Mouse (Mus musculus): ENCODE data around the gene Lmtk2.
A peak's percentile ranks its signal among the peaks of the same experiment; 100 is the strongest.

Lmtk2 gene

DNA sequence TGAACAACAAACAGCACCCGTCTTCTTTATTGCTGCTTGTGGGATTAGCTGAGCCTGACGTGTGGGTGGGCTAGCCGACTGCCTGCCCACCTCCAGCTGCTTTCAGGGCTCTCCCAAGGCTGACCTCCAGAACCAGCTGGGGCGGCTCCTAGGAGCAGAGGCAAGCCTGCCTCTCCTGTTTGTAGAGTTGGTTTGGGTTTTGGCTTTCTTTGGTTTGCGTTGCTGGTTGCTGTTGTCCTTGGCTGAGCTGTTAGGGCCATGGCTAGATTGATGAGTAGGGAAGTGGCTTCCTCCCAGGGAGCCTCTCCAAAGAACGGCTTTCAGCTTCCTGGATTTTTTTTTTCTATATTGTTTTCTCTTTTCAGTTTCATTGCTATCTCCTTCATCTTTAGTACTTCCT lies 78.0 kb downstream of the Lmtk2 start:
- no peak for DNase-seq (ENCODE audit: low spot score)

DNA sequence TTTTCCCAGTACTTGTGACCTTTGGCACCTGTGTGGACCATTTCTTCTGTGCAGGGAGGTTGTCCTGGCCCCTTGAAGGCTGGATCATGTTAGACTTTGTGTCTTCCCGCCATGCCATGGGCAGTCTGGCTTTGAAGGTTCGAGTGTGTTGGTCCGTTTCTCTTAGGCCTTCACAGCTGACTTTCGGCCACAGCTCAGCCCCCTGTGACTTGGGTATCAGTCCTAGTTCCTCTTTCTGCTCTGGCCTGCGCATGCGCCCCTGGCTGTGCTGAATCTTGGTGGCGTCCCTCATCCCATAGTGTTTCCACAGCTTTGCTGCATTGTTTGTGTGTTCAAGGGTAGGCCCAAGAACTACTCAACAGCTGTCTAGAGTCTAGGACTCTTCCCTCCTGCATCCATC lies 81.0 kb downstream of the Lmtk2 start:
- no peak for DNase-seq (ENCODE audit: low spot score)

DNA sequence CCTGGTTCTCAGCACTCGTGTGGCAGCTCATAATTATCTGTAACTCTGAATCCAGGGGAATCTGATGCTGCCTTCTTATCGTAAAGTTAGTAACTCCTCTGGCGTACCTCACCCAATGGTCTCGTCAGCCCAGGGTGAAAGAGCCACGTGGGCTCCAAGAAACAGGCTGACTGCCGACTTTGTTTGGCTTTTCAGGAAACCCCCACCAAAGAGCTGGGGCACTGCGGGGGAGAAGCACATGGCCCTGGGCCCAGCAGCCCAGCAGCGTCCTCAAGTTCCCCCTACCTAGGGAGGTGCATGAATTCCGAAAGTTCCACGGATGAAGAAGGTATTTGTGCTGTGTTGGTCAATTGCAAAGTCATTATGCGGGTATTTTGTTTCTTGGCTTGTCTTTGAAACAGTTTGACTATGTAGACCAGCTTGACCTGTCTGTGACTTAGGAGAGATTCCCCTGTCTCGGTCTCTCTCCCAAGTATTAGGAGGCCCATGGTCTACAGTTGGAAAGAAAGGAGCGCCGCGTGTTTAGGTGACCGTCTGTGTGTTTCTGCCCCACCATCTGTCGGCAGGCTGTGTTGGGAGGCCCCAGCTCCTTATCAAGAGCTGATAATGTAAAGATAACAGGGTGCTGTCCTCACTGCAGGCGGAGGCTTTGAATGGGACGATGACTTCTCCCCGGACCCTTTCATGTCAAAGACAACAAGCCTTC lies 82.5 kb downstream of the Lmtk2 start:
- no peak for DNase-seq (ENCODE audit: low spot score)

- DNase-seq (ENCODE audit: low spot score): no peak
These were observed 83.0 kb downstream of the Lmtk2 start for GRCm38 (mm10) chr5:144183248-144183559.

DNA sequence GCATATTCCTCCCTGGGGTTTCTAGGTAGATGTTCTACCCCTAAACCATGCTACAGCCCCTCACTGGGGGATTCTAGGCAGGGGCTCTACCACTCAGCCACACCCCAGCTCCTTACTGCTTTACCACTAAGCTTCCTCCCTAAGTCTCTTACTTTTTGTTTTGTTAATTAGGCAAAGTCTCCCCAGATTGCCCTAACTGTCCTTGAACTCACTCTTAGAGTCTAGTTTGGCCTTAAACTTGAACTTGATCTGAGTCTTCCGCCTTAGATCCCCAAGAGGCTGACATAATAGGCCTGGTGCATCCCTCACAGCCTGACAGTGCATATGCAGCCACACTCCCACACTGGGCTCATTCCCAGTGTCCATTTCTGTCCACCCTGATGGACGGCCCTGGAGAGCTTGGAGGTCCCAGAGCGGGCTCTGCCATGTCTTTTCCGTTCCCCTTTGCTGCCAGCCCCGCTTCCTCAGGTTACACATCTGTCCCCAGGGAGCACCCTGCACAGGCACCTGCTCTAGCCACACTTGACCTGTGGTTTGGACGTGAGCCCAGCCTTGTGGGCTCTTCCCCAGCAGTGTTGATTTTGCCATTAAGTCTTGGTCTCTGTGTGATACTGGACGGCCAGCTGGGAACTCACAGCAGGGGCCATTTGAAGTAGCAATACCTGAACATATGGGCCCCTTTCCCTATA lies 83.6 kb downstream of the Lmtk2 start:
- DNase-seq (ENCODE audit: low spot score): no peak

GRCm38 (mm10) chr5:144184350-144185045 lies 84.3 kb downstream of the Lmtk2 start:
- DNase-seq (ENCODE audit: low spot score): no peak

DNA sequence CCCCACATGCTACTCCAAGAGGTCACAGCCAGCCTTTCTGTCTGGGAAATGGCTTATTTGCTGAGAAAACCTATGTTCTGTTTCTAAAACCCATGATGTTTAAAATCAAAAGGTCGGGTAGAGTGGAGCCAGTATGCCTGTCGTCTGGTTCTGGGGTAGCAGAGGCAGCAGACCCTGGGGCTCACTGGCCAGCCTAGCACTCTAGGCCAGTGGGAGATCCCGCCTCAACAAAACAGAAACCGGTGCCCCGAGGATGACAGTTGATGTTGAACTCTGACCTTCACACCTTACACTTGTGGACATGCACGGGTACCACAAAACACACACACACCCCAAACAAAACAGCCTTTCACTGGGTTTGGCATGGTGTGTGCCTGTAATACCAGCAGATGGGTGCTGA lies 88.2 kb downstream of the Lmtk2 start:
- no peak for DNase-seq (ENCODE audit: low spot score)

DNA sequence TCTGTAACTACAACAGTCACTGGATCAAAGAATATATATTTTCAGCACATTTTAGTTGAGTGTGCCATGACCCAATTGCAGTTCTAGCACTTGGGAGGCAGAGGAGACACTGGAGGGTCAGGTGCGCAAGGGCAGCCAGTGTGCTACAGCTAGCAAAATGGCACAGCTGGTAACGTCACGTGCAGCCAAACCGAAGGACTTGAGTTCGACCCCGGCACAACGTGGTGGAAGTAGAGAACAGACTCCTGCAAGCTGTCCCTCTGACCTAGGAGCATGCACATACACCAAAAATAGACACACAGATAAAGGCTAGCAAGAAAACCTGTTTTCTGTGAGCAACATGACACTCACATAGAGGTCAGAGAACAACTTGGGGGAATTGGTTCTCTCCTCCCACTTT lies 89.1 kb downstream of the Lmtk2 start:
- no peak for DNase-seq (ENCODE audit: low spot score)

DNA sequence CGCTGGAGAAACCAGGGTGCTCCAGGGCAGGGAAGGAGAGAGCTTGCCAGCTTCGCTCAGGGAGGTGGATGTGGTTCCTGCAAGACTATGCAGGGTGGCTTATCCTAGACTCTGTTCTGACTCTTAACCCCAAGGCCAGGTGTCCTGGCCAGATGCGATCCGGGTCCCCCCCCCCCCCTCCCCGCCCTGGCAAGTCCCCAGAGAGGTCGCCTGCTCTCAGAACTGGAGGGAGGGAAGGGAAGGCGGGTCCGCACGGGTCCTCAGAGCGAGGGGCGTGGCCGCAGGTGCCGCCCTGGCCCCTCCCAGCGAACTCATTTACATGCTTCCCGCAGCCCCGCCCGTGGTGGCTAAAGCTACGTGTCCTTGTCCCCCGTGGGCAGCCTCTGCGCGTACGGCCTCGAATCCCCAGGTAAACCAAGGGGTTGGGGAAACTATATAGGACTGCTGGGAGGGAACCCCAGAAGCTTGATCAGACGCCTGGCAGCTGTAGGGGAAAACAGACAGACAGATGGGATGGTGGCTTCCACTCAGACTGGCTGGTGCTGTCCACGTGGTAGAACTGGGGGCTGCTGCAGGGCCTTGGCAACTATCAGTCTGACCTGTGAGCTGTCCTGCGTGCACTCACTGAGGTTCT lies 89.8 kb downstream of the Lmtk2 start, which contains the start of gene Bhlha15:
Gene Bhlha15, plus strand, starts transcription at position 337 of the 634 bp plus-strand sequence.
- peak; percentile 70 for DNase-seq (ENCODE audit: low spot score)

- peak; percentile 49 for DNase-seq (ENCODE audit: low spot score)
These were observed 90.8 kb downstream of the Lmtk2 start for GRCm38 (mm10) chr5:144191026-144191425.

DNA sequence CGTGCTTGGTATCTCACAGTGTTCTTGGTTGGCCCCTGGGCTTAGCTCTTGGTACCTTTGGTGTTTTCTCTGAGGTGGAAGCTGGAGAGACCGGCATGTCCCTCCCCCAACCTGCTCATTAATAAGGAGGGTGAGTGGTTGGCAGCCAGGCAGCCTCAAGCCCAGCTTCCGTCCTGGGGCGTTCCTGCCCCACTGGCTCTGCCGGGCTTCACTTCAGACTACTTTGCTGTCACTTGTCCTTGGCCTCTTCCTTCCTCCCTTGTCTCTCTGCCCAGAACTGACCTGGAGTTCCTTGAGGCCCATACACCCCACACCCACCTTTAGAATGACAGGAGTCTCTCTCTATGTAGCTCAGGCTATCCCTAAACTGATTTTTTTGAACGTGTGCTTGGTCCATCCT lies 92.4 kb downstream of the Lmtk2 start:
- no peak for DNase-seq (ENCODE audit: low spot score)

DNA sequence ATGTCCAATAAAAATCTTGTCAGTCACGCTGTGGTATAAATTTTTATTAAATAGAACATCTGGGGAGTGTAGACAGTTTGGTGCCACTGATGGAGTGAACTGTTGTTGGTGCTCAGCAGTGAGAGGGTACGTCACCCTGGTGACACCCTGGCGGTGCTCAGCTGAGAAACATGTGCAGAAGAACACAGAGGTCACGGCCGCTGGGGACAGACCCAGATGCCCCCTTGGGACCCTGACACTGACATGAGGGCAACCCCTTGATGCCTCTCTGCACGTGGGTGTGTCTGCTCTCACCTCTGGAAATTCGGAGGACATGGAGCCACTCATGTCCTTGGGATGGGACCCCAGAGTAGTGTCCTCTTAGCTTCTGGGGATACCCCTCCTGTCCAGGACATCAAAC lies 94.2 kb downstream of the Lmtk2 start:
- no peak for DNase-seq (ENCODE audit: low spot score)

DNA sequence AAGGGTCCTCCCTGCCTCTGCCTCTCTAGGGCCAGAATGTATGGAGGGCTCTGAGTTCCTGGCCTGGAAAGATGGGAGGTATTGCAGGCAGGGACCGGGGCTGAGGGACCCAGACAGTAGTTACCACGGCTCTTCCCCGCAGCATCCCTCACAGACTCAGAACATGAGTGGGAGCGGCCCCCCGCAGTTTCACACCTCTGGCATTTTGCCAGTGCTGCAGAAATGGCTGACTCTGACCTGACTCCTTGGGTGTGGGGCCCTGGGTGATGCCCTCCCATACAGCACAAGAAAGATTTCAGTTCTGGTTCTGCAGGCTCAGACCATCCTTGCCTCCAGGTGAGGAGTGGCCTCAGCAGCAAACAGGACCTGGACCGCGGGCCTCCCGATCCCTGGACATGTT lies 95.3 kb downstream of the Lmtk2 start:
- DNase-seq (ENCODE audit: low spot score): no peak

- no peak for DNase-seq (ENCODE audit: low spot score)
These were observed 100.4 kb downstream of the Lmtk2 start for GRCm38 (mm10) chr5:144200616-144201015.

DNA sequence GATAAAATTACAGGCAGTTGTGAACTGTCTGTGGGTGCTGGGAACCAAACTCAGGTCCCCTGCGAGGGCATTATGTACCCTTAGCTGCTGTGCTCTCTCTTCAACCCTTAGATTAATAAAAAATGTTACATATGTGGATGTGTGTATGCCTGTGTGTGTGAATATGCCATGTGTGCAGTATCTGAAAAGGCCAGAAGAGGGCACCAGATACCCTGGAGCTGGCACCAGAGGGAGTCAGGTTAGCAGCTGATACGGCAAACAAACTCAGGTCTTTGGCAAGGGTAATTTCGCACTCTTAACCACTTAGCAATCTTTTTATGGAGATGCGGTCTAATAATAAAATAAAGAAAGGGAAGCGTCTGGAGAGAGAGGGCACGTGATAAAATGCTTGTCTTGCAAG lies 102.2 kb downstream of the Lmtk2 start:
- DNase-seq (ENCODE audit: low spot score): no peak

DNA sequence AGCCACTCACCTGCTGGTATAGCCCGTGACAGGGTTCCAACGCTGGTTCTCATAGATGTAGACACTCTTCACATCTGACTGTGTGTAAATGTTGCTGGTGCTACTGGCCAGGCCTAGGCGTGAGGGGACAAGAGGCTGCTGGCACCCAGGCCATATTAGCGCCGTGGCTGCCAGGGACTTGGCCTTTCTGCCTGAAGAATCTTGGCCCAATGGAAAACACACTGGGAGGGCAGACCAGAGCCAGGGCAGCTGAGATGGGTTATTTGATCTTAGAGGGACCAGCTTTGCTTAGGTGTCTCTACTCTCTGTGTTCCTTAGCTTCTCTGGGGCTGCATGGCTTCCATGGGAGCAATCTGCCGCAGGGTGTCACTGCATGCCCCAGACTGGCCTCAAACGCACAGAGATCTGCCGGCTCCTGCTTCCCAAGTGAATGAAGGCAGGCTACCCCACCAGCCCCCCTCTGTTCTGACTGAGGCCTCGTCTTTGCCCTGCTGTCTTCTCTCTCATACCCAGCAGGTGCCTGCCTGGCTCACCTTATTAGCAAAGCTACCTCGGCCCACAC lies 103.2 kb downstream of the Lmtk2 start:
- no peak for DNase-seq (ENCODE audit: low spot score)

- no peak for DNase-seq (ENCODE audit: low spot score)
These were observed 104.1 kb downstream of the Lmtk2 start for GRCm38 (mm10) chr5:144204303-144204702.

GRCm38 (mm10) chr5:144204911-144205310 lies 104.7 kb downstream of the Lmtk2 start:
- DNase-seq (ENCODE audit: low spot score): no peak

DNA sequence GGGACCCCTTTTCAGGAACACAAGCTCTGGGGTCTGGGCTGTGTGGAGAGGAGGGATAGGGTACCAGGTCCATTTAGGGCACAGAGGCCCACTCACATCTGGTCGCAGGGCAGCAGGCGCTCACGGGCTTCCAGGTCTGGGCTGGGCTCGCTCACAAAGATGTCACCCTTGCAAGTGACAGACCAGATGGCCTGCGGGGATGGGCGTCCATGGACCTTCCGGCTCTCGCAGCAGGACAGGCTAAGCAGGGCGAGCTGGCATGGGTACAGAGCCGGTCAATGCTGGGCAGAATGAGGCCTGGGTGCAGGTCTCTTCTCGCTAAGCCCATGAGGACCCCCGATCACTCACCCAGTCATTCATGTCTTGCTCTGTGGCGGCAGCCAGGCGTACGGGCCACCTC lies 105.8 kb downstream of the Lmtk2 start:
- no peak for DNase-seq (ENCODE audit: low spot score)

GRCm38 (mm10) chr5:144207478-144207877 lies 107.2 kb downstream of the Lmtk2 start:
- peak; percentile 68 for DNase-seq (ENCODE audit: low spot score)

DNA sequence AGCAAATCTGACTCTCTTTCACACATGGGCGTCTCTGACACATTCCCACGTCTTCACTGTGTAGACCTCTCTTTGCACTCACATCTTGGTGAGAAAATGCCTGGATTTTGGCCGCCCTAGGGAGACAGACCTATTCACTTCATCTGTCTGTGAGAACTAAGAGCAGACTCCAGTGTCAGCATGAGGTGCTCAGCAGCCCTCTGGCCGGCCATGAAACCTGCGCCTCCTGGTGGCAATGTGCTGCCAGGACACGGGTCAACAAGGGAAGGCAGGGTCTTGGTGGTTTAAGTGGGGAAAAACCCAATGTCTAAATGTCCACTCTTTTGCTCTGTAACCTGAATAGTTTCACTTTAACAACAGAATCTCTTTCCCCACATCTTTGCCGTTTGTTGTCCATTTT lies 114.2 kb downstream of the Lmtk2 start:
- DNase-seq (ENCODE audit: low spot score): peak; percentile 80

- DNase-seq (ENCODE audit: low spot score): no peak
These were observed 115.8 kb downstream of the Lmtk2 start for GRCm38 (mm10) chr5:144215992-144216391.

DNA sequence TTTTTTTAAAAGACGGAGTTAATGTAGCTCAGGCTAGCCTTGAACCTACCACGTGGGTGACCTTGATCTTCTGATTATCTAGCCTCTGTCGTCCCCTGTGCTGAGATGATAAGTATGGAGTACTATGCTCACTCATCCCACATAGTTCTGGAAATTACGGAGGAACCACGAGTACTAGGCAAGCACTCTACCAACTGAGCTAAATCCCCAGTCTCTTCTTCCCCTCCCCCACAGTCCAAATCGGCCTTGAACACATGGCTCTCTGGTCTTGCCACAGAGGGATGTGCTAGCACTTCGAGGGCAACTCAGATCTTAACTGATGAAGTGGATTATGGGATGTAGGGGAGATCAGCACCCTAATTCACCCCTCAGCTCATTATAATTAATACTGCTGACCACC lies 117.8 kb downstream of the Lmtk2 start:
- DNase-seq (ENCODE audit: low spot score): no peak
